Mouse (Mus musculus): ENCODE measurements around the gene Pakap.
A peak's percentile ranks its signal among the peaks of the same experiment; 100 is the strongest.

Gene Pakap

DNA sequence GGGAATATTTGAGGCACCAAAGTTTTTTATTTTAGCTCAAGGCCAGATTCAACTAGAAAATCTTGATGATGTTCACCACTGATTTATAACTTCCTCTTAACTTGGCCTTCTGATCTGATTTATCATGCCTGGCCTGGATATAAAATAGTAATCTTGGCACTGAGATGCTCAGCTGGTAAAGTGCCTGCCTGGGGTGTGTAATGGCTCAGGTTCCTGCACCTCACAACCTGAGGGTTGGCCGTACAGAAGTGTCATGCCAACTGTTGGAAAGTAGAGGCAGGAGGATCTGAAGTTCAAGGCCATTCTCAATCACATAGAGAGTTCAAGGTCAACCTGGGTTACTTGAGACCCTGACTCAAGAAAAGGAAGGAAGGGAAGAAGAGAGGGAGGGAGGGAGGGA lies 57.3 kb downstream of the Pakap start:
- DNase-seq (ENCODE audit: low read depth, low spot score): no peak

DNA sequence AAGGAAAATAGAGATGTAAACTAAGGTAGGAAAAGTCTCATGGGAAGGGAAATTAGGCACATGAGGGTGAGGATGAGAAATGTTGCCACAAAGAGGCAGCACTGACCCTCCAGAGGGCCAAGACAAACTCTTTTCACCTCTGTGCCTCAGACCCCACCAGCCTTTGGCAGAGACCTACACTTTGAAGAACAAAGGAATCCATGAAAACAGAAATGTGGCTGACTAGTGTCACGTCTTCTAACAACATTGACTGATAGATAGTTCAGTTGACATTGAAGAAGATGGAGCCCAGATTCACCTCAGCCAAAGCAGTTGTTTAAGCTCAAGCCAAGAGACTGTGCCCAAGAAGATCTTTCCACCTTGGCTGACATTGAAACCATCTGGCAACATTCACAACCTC lies 57.8 kb downstream of the Pakap start:
- DNase-seq (ENCODE audit: low read depth, low spot score): no peak

DNA sequence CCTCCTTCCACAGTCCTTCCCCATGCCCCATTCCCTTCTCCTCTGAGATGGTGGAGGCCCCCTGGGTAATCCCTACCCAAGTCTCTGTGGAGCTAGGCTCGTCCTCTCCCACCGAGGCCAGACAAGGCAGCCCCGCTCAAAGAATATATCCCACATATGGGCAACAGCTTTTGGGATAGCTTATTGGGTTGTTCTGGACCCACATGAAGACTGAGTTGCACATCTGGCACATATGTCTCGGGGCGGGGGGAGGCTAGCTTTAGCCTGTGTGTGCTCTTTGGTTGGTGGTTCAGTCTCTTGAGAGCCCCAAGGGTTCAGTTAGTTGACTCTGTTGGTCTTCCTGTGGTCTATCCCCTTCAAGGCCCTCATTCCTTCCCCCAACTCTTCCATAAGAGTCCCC lies 58.9 kb downstream of the Pakap start:
- DNase-seq (ENCODE audit: low read depth, low spot score): no peak

DNA sequence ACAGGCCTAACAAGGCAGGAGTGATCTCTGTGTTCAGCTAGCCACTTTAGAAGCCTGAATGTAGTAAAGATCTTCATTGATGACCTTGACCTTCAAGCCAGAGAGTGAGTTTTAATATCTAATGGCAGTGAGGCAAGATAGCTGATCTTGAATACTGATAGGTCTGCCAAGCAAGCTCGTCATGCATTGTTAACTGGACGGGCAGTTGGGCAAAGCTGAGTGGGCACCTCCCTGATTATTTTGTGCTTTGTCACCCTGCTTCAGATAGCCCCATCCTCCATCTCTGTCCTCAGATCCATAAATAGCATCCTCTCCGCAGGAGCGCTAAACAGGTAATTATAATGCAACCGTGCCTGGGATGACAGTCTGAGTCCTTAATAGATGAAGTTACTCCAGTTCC lies 64.4 kb downstream of the Pakap start:
- no peak for DNase-seq (ENCODE audit: low read depth, low spot score)

DNA sequence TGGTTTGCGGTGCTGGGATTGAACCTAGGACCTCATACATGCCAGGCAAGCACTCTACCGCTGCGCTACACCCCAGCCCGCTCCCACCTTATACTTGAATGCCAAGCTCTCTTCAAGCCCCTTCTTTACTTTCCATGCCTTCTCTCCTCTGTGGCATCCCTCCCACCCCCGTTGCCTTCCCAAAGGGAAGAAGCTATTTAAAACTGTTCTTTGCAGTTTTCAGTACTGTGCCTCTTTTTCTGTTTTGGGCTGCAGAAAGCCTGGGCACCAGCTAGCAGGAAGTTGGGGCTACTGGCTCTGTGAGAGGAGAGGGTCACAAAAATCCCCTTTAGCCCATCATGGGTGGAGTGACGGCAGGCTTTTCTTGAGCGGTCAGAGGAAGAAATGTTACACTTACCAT lies 65.1 kb downstream of the Pakap start:
- DNase-seq (ENCODE audit: low read depth, low spot score): no peak

DNA sequence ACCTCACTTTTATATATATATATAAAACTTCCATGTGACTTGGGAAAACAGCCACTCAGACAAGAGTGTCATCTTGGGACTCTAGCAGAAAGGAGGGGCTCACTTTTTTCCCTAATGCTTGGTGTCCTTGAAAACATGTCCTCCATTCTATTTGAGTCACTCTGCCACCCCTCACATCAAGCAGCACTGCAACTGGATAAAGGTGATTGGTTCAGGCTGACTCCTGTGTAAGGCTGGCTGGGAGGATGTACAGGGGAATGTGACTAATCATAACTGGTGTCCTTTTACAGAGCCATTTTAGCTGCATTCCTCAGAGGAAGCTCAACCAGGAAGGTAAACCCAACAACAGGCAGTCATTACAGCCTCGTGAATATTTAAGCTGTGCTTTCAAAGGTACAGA lies 67.0 kb downstream of the Pakap start:
- no peak for DNase-seq (ENCODE audit: low read depth, low spot score)

DNA sequence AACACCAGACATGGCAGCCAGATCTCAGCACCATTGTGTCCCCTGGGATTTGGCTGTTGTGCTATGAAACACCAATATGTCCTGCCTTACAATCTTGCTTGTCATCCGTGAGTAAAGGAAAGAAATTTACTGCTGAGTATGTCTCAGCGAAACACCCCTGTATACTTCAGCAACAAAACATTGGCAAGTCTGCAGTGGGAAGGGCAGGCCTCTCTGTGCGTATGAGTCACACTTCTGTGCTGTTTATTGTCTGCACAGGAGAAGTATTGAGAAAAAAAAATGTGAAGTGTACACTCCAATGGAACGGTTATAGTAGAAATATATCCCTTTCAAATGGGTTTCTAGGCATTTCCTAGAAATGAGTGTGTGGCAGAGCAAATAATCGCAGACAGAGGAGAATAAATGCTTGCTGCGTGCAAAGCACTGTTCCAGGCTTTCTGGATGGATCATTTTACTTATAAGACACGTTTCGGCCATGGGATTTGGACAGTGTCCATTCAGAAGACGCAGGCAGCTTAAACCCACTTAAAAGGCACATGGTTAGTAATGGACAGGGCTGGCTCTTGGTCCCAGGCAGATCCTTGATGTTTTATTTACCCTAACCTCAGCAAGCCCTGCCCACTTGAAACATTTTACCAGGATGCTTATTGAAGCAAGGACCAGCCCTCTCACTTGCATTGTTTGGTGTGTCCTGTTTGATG lies 69.0 kb downstream of the Pakap start:
- no peak for DNase-seq (ENCODE audit: low read depth, low spot score)

DNA sequence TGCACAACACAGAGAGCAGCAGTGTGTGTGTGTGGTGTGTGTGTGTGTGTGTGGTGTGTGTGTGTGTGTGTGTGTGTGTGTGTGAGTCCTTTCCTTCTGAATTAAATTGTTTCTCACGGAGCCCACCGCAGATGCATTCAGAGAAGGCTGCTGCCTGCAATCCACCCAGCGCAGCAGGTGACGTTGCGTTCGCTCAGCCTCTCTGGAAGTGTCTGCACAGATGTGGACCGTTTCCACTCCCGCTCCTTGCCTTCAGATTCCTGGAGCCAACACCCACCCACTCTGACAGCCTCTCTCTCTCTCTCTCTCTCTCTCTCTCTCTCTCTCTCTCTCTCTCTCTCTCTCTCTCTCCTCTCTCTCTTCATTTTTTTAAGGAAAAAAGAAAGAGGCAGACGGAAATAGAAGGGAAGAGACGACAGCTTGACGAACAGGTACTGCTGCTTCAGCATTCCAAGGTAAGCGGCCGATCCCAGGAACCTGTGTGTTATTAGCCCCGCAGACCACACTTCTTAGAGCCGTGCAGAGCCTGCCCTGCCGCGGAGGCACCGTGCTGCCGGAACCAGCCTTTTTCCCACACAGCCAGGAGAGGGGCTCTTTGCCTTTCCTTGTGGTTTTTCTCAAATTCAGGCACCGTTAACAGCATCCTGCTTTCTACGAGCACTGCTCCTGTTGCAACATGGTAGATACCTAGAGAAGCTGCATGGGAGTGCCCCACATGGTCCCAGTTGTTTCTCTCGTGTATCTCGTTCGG lies 69.8 kb downstream of the Pakap start:
- DNase-seq (ENCODE audit: low read depth, low spot score): no peak

DNA sequence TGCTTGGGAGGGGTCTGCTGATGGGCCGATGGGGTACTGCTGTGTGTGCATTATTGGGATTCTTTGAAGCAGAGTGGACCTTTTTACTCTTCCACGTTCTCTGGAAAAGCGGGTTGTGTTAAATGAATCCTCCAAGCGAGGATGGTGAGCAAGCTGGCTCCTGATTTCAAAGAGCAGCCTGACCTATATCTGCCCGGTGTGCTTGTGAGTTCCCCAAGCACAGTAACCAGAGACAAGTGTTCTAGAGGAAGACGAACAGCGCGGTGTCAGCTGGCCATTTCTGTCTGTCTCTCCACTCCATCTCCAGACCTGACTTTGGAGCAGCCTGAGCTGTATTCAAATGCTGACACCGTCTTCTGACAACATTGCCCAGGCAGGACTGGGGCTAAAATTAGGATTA lies 71.0 kb downstream of the Pakap start:
- DNase-seq (ENCODE audit: low read depth, low spot score): no peak

DNA sequence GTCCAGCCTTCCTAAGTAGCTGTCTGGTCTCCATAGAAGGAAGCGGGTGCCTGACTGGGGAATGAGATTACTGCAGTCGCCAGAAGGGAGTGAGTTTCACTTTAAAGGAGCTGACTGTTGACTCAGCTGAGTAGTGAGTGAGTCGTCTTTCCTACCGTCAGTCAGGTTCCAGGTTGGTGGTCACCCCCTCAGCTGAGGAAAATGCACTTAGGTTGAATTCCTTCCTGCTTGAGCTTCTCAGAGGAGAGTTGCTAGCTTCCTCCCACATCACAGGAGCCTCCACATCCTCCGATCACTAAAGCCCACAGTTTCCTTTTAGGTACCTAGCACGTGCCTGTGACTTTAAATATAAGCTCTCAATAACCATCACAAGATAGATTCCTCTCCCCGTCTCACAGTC lies 72.2 kb downstream of the Pakap start:
- no peak for DNase-seq (ENCODE audit: low read depth, low spot score)

DNA sequence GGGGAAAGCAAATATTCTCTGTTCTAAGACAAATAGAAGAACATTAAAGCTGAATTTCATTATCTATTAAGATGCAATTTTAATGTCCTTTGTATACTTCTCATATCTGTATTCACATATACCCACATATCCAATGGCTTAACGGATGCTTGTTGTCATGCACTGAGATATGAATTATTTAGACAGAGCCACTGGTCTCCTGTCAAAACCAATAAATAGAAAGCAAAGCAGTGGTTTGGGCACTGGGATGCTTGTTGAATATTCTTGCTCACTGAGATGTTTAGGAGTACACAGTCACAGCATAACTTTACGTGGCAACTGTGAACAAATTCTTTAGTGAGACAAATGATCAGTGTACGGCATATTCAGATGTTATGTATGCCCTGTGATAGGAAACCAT lies 73.0 kb downstream of the Pakap start:
- DNase-seq (ENCODE audit: low read depth, low spot score): no peak

DNA sequence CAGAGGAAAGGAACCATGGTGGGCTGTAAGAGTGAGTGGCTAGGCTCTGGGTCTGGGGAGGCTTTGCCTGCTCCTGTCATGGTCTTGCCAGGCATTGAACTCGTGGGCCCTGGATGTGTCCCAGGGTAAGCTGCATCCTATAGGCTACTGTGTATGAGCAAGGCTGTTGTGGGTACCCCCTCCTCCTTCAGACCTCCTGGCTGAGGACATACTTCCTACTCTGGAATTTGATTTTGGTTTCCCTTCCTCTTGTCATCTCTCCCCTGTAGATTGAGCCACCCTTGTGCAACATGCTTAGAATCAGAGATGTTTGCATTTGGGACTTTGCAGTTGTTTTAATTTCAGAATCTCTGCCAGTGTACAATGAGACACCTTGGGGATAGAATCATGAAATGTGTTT lies 83.0 kb downstream of the Pakap start:
- DNase-seq (ENCODE audit: low read depth, low spot score): no peak

DNA sequence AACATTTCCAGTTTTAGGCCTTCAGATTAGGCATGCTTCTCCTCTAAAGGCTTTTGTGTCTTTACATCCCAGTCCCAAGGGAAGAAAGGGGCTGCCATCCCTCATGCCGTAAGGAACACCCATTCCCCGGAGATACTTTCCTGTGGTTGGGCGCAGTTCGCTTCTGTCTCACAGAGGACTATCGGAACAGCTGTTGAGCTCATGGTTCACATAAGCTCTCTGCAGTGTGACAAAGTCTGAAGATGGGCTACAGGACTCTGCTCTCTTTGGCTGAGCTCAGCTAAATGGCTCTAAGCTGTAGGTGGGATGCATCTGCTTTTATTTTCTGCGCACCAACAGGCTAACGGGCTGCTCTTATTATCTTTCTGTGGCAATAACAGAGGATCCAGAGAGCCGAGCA lies 83.6 kb downstream of the Pakap start:
- no peak for DNase-seq (ENCODE audit: low read depth, low spot score)

DNA sequence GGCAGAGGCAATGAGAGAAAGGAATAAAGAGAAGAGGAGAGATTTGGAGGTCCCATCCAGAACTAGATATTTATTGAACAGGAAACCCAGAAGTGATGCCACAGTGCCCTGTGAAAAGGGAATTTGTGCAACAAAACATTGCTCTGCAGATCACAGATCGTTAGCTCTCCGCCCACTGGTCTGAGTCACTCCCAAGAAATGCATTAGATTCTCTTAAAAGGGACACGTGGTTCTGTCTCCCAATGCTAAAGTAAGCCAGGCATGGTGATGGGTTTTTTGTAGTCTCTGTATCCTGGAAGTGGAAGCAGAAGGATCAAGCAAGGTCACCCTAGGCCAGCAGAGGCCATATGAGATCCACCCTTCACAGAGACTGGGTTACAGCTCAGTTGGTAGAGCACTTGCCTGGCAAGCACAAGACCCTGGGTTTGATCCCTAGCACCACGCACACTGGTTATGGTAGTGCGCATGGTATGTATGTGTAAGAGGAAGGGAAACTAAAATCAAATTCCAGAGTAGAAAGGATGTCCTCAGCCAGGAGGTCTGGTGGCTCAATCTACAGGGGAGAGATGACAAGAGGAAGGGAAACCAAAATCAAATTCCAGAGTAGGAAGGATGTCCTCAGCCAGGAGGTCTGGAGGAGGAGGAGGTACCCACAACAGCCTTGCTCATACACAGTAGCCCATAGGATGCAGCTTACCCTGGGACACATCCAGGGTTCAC lies 84.4 kb downstream of the Pakap start:
- no peak for DNase-seq (ENCODE audit: low read depth, low spot score)

DNA sequence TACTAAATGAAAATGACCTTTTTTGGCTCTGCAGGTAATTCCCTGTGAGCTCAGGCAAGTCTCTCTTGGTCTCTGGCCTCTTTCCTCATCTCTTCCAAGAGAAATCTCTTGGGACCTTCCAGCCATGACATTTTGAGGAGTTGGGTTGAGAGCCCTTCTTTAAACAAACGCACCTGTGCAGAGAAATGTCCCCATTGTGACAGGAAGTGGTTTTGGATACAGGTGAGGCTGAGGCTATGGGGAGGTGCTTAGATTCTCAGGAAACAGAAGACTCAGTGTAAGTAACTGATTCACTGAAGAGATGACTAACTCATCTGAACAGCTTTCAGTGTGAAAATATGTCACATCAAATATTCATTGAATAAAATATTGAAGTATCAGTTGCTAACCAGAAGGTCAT lies 88.0 kb downstream of the Pakap start:
- DNase-seq (ENCODE audit: low read depth, low spot score): no peak

DNA sequence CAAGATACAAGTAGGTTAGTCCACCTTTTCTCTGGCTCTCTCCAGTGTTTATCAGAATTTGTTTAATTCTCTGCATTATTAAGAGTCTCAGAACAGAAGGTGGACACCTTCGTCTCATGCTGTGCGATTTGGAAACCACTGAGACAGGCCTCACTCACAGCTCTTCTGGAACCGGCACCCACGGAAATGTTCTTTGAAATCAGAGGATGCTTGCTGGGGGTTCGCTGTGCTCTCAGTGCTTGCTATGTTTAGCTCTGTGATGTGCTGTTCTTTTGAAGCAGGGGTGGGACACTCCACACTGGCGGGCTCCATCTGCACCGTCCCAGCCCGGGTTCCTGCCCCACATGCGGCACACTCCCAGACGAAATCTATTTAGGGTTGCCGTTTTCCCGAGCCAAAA lies 88.4 kb downstream of the Pakap start:
- no peak for DNase-seq (ENCODE audit: low read depth, low spot score)

DNA sequence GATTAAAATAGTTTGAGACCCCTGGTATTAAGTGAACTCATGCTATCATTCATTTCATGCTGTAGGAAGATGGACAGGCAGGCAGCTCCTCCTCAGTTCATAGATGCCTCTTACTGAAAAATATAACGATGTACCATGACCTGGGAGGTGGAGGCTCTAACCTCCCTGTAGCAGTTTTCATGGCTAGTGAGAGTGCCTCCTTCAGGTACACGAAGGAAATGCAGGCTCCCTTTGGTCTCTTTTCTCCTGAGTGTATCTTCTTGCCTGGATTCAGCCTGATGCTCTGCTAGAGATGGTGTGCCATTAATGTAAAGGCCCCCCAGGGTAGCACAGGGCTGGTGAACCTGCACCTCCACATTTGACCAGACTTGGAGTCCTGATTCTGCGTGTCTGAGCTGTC lies 88.9 kb downstream of the Pakap start:
- DNase-seq (ENCODE audit: low read depth, low spot score): no peak

DNA sequence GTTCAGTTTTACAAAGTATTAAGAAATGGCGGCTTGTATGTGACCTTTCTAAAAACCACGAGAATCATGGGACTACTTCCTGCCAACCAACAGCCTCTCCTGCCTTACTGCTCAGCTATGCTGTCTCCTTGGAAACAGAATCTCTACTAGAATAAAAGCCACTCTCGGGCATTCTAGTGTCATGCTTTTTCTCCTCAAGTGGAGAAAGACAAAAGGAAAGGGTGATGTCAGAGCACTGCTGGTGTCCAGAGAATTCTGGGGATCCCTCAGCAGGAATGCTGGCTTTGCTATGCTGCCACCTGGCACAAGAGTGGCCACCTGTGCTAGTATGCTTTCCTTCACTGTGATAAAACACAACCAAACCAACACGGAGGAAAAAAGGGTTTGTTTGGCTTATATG lies 92.5 kb downstream of the Pakap start:
- DNase-seq (ENCODE audit: low read depth, low spot score): no peak

DNA sequence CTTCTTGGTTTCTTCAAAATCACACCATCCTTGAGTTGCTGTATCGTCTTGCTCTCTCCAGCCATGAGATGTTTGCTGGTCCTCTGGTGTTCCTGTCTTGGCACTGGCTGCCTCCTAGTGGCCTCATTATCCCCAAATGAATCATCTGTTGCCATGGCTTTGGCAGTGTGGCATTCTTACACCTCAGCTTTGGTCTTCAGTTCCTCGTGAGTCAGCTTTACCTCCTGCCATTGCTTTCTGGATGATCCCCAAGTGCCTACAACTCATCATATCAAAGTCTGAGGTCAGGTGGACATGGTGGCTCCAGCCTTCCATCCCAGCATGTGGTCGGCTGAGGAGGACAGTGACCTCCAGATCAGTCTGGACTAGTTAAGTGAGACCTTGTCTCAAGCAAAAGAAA lies 98.1 kb downstream of the Pakap start:
- no peak for DNase-seq (ENCODE audit: low read depth, low spot score)

DNA sequence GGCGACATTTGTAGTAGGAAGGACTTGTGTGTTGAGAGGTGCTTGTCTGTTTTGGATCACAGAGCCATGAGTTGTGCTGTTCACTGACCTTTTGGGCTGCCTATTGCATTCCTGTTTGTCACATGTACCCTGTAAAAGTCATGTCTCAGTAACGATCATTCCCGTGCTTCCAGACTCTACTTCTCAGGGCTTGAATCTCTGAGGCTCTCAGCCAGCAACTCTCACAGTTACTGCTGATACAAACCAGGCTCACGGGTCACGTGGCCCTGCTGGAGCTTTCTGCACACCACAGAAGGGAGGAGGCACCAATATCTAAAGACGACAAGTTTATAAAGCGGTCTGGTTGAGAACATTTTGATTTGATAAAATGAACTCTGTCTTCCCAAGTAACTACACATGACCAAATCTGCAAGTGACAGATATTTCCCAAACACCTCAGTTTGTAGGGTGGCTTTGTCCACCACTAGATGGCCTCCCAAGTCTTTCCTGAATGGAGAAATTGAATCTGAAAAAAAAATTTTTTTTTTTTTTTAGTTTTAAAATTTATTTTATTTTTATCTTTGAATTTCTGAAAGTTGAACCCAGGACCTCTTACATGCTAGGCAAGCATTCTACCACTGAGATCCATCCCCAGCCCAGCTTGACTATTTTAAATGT lies 103.0 kb downstream of the Pakap start:
- peak; percentile 44 for DNase-seq (ENCODE audit: low read depth, low spot score)

DNA sequence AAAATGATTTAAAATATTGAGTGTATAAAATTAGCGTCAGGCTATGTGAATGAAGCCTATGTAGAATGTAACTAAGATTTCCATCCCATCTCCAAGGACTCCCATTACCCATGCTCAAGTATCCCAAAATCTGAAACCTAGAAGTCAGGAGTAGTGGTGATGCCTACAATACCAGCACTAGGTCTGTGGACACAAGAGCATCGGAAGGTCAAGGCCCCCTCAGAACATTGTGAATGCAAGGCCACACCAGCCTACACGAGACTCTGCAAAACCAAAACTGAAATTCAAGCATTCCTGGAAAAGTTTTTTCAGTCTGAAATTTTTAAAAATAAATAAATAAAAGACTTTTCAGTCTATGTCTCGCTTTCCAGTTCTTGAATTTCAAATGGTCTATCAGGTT lies 104.6 kb downstream of the Pakap start:
- DNase-seq (ENCODE audit: low read depth, low spot score): no peak

Data from A20 (cell line).